Mouse (Mus musculus) bone marrow, adult 2 months (tissue): ENCODE measurements around the gene Psg28. TPM values are rescaled to one million over a fixed set of nuclear protein-coding genes. Genes with fewer than 3 reads are reported as not detected.
"Not testable (repeated sequence)": the region's sequence is repeated elsewhere in the genome, so short reads cannot be mapped to it uniquely, and the experiment has no call there.

ENCODE experiments used
- H3K27ac ChIP-seq: fragments of 200-500 bp; 2 replicates; pipeline ENCODE4 v1.5.1; 2012; ENCODE audit warnings: low read depth, mild to moderate bottlenecking, control low read depth, inconsistent platforms, low read length; ENCODE audit not compliant: control insufficient read depth, poor library complexity, insufficient read depth
- H3K4me1 ChIP-seq: fragments of 200-500 bp; 2 replicates; pipeline ENCODE4 v1.6.1; 2011; ENCODE audit warnings: low read length; ENCODE audit not compliant: control insufficient read depth, insufficient read depth
- H3K4me3 ChIP-seq: fragments of 200-500 bp; replicated peaks from 2 replicates; pipeline ENCODE3; 2011; ENCODE audit warnings: mild to moderate bottlenecking, low read depth, low read length, control low read depth; ENCODE audit not compliant: control insufficient read depth
- CTCF ChIP-seq: fragments of 200-500 bp; IDR thresholded peaks from 2 replicates; pipeline ENCODE4 v1.5.1; 2011; ENCODE audit warnings: low read length, control low read depth; ENCODE audit not compliant: control insufficient read depth, insufficient read depth
- POLR2A ChIP-seq: fragments of 200-500 bp; IDR thresholded peaks from 2 replicates; pipeline ENCODE4 v1.6.1; 2011; ENCODE audit warnings: low read depth, mild to moderate bottlenecking, control low read depth, low read length, borderline replicate concordance; ENCODE audit not compliant: control insufficient read depth
- WGBS: fragments of 180-500 bp; shearing (Covaris S2); methylation state at CpG from one replicate; pipeline ENCODE4 v1.1.7; 2018; 5-methylcytosine and 5-hydroxymethylcytosine counted together
- polyA plus RNA-seq: library from polyadenylated mRNA; stranded (reverse); fragments of >200 nt; gene quantifications from 2 replicates; pipeline ENCODE4 v1.2.4, GENCODE M21; 2011; ENCODE audit warnings: low replicate concordance; ENCODE audit not compliant: missing spikeins, insufficient read depth, insufficient read length

Gene Psg28
- polyA plus RNA-seq: not detected in 2 replicates

- WGBS: 68% methylated on average over 2 of the region's 2 CpGs
- H3K4me1 ChIP-seq, H3K27ac ChIP-seq, H3K4me3 ChIP-seq: not testable (repeated sequence)
Observed at GRCm38 (mm10) chr7:18431941-18432340, at the start of gene Psg28. Gene Psg28, minus strand, starts transcription at chr7:18432041.

GRCm38 (mm10) chr7:18403407-18403806 is 28.4 kb downstream of the Psg28 start:
- H3K27ac ChIP-seq: no peak overlapping the region
- no peak for TF ChIP-seq CTCF
- TF ChIP-seq POLR2A: no peak
- H3K4me1 ChIP-seq: no peaks in the 10 kb centered on the region
- H3K4me3 ChIP-seq: no peak overlapping the region
- 33% methylated on average over 11 of the region's 11 CpGs for WGBS

- Histone ChIP-seq H3K27ac (no peak overlapping the region), H3K4me1 (no peaks in the 10 kb centered on the region), H3K4me3 (no peak overlapping the region)
- 31% methylated on average over 30 of the region's 35 CpGs for WGBS
- no peak for TF ChIP-seq CTCF
Observed at GRCm38 (mm10) chr7:18402527-18403237, 29.2 kb downstream of the Psg28 start.

GRCm38 (mm10) chr7:18391483-18391882 is 40.4 kb downstream of the Psg28 start:
- not testable (repeated sequence) for H3K4me1 ChIP-seq, H3K27ac ChIP-seq, H3K4me3 ChIP-seq
- 73% methylated on average over 4 of the region's 4 CpGs for WGBS

GRCm38 (mm10) chr7:18378295-18378694 is 53.5 kb downstream of the Psg28 start:
- no peak for TF ChIP-seq POLR2A
- TF ChIP-seq CTCF: no peak
- H3K4me1 ChIP-seq: no peaks in the 10 kb centered on the region
- H3K4me3 ChIP-seq: no peak overlapping the region
- no peak overlapping the region for H3K27ac ChIP-seq
- WGBS: 43% methylated on average over 2 of the region's 2 CpGs

Other genes with a start within 250 kb of the Psg28 start
- gene Mill1, start 186.7 kb downstream of the Psg28 start, polyA plus RNA-seq: not detected in 2 replicates
- gene Psg18, start 77.0 kb downstream of the Psg28 start, polyA plus RNA-seq: not detected in 2 replicates
- not detected in 2 replicates for gene Psg26, start 52.1 kb upstream of the Psg28 start, polyA plus RNA-seq
- gene Psg25, start 100.2 kb upstream of the Psg28 start, polyA plus RNA-seq: not detected in 2 replicates
- gene Psg27, start 135.3 kb upstream of the Psg28 start, polyA plus RNA-seq: not detected in 2 replicates
- not detected in 2 replicates for gene Psg23, start 184.5 kb upstream of the Psg28 start, polyA plus RNA-seq
- gene Psg21, start 224.7 kb upstream of the Psg28 start, polyA plus RNA-seq: not detected in 2 replicates